Mouse (Mus musculus): ENCODE data around the gene Stx18.

DNA sequence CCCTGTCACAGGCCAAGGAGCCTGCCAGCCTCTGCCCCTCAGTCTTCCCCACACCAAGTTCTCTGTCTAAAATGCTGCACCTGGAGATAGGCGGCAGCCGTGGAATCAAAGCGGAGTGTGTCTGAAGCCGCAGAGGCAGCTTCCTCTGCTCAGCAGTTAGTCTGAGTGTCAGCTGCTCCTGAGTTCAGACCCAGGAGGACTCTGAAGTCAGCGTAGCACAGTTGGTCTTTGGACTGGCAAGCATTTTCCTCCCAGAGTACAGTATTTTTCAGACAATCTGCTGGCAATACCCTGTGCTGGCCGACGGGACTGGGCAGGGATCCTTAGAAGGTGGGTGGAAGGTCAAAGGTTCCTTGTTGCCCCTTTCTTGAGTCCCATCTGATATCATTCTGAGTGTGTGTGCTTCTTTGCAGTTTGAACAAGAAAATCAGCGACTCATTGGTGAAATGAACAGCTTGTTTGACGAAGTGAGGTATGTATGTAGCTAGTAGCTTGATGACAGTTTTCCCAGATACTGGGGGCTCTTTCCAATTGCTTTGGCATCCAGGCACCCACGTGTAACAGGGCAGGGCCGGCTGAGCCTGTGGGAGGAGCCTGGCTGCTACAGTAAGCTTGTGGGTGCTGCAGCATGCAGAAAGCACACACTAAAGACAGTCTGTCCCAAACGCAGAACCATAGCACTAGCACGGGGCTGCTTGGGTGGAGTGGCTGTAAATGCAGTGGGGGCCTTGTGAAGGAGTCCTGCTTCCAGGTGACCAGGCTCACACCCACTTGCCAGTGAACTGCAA, 88.2 kb downstream of the Stx18 start:
- TF ChIP-seq CTCF (IDR thresholded peaks at IDR 0.05; ENCODE audit: extremely low read depth, insufficient read depth, insufficient read length, insufficient replicate concordance) (no peak), POLR2A (IDR thresholded peaks at IDR 0.05; ENCODE audit: low read depth, low read length) (no peak)

Data from spleen, adult 2 months (tissue).